Mouse (Mus musculus) lung, adult 18-20 months (tissue): Measurements from ENCODE around the gene Spag7.

Source experiments
- DNase-seq, 2 experiments: peaks; one replicate each; pipeline ENCODE4 v3.0.0; 2022; ENCODE audit warnings: mixed read lengths in 2 of 2

Gene Spag7

DNA sequence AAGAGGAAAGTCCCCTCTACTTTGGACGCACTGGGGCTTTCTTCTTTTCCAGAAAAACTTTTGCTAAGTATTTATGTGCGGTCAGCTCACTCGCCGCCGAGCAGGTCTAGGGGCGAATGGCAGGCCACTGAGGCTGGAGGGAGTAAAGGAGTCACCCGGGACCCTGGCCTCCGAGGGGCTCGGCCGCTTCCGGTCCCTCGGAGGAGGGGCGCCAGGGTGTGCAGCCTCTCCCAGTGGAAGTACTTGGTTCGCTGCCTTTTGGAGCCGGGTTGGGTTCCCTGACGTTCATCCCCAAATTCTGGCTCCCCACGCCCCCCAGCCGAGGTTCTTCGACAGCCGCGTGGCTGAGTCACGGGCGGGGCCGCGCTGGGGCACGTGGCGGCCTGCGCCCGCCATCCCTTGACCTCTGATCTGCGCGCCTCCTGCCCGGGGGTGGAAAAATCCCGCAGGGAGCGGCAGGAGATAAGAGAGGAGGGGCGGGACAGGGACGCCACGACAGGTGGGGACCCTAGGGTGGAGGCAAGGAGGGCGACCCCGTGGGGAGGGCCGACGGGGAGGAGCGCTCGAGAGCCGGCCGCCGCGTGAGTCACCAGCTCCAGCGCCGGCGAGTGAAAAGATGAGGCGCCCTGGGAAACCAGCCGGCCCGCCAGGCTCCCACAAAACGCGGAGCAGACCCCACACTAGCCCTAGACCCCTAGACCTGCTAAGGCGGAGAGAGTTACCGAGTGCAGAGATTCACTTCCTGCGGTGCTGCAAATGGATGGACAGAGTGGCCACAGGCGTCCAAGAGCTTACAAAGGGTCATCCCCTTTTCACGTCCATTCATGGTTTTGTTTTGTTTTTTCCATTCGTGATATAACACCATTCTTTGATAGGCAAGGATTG is 13.4 kb downstream of the Spag7 start:
- DNase-seq, result peak; percentile 64 to 70

DNA sequence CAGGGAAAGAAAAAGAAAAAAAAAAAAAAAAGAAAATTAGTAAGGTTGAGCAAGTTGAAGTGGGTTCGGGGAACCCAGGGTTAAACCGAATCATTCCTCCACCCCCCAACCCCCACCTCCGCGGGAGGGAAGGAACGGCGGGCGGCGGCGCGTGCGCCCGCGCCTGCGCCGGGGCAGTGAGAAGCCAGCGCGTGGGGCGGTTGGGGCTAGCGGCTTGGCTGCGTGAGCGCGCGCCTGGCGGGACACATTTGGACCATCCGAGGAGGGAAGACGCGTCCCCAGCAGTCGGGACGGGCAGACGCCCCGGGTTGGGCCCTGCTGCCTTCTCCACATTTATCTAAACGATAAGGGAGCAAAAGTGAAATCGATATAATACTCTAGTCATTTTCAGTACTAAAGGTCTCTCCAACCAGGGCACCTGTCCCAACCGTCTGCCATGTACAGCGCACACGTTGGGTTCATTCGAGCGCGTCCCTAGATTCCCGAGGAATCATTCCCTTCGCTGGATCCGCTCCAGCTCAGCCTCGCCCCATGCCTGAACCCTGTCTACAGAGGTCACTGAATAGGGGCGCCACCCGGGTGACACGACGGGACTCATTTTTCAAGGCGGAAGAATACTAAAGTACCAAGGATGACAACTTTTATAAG is 14.2 kb downstream of the Spag7 start:
- peak; percentile 82 to 85 for DNase-seq

DNA sequence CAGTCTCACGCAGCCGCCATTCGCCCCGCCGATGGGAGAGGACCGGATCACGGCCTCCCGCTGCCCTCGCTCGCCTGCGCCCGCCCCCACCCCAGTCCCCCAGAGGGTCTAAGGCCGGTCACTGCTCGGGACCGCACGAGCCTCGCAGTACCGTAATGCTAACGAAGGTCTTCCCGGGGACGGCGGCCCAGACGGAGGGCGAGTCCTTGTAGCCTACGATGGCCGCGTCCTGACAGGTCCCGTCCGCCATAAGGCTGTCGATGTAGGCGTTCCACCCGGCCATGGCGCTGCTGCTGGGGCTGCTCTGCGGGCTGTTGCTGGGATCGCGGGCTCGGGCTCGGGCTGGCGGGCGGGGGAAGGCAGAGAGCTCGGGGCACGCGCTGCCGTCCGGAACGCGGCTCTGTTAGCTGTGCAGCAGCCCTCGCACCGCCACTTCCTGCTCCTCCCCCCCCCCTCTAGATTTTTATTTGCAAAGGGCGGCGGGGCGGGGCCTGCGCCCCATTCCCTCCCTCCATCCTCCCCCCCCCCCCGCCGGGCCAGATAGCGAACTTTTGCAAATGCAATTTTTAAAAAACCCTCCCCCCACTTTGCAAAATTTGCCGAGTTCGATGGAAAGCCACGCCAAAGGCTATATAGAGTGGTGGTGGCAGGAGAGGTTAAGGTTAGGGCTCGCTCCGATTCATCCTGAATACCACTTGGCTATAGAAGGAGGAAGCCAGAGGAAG is 14.9 kb downstream of the Spag7 start, which contains the start of gene Pfn1:
Gene Pfn1, minus strand, starts transcription at position 447 of the 725 bp plus-strand sequence.
- DNase-seq, result peak; percentile 71 to 75

DNA sequence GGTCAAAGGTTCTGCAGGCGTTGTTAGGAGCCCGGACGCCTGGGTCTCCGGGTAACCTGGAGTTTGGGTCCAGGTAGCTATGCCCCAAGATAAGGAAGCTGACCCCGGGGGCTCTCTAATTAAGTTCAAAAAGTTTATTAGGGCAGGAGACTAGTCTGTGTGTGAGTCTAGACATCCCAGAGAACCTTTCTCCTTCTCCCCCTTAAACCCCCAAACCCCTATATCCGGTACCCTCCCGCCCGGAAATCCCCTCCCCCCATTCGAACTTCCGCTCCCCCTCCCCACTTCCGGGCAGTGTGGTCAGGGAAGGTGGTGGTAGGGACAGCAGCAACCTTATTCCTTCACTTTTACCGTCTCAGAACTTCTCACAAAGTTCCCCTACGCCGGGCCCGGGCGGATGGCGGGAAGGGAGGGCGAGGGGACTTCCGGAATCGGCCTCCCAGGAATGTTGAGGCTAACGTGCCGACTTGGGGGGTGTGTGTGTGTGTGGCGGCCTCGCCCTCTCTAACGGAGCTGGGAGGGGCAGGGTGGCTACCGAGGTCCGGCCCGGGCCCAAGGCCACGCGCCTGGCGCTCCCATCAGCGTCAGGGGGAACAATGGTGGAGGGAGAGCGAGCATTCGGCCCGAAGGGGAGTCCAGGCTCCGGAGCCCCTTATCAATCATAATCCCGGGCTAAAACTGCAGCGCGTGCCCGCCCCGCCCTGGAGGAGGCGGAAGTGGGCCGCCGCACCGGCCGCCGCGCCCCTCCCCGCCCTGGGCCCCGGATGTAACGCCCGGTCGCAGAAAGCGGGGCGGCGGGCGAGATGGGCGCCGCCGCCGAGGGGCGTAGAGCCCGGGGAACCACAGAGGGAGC is 15.6 kb downstream of the Spag7 start:
- DNase-seq, result peak; percentile 69 to 71

DNA sequence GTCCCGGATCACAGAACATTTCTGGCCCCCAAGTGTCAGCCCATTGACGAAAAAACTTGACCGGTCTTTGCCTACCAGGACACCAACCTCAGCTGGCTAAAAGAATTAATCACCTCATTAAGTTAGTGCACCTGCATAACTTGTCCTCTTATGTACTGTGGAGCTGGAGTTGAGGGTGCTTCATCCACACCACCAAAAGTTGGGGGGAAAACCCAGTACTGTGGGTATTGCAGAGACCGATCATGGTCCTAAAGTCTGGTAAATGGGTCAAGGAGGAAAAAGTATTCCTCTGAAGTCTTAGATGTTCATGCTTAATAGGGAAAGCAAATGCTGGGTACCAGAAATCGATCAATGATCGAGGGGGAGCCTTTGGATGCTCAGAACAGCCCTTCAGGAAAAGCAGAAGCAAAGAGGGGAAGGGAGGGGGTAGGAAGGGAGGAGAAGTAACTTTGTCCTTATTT is 16.3 kb downstream of the Spag7 start:
- no peak for DNase-seq

DNA sequence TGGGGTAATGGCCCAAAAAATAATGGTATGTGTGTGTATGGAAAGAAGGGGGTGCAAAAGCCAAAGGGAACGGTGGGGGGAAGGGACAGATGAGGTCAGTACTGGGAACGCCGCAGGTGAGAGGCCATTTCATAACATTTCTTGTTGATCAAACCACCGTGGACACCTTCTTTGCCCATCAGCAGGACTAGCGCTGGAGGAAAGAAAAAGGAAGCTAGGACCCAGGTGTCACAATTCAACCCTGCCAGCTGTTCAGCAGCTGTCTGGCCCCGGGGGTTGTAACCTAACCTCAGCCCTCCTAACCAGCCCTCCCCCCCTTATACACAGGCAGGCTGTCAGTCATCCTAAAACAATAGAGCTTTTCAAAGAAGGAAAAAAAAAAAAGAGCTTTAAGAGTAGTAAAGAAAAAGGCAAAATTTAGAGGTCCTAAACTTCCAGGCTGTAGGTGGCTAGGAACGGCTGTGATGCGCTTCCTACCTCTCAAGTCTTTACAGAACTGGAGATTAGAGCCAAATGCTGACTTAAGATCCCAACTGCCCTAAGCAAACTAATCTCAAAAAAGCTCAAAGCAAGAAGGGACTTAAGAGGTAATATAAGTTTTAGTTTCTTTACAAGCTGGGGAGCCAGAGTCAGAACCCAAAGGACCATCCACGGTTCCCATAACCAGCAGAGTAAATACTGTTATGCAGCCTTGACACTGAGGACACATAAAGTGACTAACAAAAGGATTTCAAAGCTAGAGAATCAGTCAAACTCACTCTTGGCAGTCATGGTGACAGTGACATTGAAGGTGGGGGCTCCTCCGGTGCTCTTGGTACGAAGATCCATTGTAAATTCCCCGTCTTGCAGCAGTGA is 17.0 kb downstream of the Spag7 start:
- DNase-seq, result no peak

DNA sequence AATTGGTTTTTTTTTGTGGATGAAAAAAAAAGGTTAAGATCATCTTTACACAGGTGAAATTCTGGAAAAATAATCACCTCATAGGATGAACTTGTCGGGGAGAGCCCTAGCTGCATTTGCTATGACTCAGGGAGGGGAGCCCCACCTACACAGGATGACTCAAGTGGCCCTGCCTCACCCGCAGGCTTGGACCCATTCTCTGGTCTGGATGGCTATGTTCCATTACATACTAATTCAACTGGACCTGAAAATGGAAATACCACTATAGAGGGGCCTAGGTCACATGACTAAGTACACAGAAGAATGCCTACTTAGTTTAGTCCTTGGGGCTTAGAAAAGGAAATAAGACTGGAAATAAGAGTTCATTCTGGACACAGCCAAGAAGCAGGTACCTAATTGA is 17.8 kb downstream of the Spag7 start:
- no peak for DNase-seq

DNA sequence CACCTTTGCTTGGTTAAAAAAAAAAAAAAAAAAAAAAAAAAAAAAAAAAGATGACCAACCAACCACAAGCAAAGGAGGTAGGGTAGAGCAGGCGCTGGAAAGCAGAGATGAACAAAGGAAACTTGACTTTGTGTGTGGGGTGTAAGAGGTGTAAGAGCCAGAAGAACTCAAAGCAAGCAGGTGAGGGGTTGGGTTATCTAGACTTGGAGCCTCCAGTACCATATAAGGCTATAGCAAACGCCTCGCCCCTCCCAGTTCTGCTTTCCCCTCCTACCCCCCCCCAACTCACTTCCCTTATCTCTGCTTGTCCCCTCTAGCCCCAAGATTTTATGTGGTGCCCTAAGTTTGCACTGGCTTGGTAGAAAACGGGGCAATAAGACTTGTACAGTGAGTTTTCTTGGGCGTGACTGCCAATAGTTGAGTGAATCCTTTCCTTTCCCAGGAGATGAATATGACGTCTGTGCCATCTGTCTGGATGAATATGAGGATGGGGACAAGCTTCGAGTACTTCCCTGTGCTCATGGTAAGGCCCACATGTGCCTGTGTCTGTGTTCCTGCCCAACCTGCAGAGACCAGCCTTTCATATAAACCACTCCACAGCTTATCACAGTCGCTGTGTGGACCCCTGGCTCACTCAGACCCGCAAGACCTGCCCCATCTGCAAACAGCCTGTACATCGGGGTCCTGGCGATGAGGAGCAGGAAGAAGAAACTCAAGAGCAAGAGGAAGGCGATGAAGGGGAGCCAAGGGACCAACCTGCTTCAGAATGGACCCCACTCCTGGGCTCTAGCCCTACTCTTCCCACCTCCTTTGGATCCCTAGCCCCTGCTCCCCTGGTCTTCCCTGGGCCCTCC is 18.7 kb downstream of the Spag7 start:
- DNase-seq, result no peak

DNA sequence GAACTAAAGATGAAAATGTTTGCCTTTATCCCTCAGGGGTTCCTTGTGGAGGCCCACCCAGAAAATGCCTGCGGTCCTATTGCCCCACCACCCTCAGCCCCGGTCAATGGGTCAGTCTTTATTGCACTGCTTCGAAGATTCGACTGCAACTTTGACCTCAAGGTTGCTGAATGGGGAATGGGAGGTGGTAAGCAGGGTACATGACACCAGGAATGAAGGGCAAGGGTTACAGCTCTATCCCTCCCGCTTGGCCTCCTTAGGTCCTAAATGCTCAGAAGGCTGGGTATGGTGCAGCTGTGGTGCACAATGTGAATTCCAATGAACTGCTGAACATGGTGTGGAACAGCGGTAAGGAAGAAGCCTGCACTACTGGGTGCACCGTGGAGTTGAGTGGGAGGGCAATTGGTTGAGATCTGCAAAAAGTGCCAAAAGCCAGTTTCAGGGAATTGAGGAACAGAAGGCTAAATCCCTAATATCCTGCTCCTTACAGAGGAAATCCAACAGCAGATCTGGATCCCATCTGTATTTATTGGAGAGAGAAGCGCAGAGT is 20.0 kb downstream of the Spag7 start:
- DNase-seq, result no peak

DNA sequence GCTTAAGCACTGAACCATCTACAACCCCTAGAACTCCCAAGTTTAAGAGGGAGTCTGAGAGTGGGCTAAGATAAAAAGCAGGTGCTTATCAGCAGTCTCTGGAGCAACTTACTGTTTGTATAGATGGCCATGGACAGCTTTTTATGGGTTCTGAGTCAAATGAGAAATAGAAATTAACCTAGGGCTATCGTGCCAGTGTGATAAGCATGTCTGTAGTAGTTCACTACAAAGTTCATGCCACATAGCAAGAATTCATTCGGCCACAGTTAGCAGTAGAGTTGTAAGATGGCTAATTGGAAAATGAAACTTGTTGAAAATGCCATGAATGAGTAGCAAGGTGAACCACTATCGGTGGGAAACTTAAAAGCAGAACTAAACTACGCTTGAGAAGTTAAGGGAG is 20.7 kb downstream of the Spag7 start:
- no peak for DNase-seq

DNA sequence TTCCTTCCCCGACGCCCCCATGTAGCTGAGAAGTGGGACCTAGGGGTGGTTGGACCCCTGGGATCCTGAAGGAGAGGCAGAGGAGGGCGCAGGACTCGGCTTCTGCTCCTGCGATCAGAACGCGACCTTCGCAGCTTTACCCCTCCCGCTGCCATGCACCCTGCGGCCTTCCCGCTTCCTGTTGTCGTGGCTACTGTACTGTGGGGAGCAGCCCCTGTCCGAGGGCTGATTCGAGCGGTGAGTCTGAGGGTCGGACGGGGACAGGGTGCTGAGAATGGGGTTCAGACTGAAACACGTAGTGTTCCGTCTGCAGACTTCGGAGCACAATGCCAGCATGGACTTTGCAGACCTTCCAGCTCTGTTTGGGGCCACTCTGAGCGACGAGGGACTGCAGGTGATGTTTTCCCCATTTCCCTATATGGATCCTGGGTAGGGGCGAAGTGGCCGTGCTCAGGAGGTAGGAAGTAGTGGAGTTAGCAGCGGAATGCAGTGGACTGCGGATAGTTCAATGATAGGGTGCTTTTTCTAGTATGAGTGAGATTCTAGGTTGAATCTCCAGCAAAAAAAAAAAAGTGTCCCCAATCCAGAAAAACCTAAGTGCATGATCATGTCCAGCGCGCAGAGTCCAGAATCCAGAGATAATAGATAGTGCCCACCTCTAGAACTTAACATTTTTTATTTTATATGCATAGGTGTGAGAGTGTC is 21.3 kb downstream of the Spag7 start:
- DNase-seq, result peak in 1 of 2 experiments; percentile 28

DNA sequence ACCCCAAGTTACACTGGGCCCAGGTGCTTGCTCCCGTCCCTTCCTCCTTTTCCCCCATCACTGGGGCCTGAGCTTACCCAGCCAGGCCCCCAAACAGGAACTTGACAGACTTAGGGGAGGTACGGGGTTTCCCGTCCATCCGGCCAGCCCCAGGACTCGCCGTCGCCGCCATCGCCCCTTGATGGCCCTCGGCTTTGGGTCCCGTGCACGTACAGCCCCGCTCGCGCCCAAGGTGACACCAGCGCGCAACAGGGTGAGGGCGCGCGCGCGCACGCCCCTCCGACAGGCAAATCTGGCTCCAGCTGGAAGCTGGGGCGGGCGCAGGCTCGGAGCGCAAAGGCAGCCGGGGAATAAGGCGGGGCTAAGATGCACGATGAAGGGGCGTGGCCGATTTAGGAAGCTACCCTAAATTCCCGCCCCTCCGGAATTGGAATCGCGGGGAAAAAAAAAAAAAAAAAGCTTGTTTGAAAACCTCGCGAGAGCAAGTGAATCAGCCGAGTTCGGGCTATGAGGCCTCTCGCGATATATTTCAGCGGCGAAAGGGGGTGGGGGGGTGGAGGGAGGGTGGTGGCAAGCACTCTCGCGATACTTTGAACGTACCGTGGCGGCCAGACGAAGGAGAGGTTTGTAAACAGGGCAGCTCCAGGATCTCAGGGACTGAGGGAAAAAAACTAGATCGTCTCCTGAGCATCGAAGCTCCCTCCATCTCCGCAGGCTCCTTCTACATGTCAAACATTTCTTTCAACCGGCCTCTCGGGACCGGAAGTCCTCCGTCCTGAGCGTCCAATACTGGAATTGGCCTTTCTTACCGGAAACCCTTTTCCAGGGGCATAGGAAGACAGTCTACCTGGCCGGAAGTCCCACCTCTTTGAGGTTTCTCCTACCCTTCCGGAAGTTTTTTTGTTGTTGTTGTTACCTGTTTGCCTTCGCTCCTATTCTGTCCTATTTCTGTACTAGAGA is 22.2 kb downstream of the Spag7 start, which contains the start of the genes Rnf167 and Slc25a11:
Gene Rnf167, plus strand, starts transcription at position 545 of the 960 bp plus-strand sequence.
Gene Slc25a11, minus strand, starts transcription at position 789 of the 960 bp plus-strand sequence.
- peak; percentile 97 to 98 for DNase-seq

DNA sequence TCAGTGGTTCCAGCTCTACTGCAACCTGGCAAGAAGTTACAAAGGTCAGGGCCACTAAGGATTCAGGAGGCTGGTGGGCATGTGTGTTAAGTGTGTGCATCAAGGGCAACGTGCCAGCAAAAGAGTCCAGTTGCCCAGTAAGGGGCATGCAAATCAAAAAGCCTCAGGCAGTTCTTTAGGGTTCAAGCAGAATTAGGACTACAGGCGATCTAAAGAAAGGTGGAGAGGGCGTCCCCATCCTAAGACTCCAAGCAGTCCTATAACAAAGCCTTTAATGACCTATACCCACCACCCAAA is 23.0 kb downstream of the Spag7 start:
- DNase-seq, result no peak

DNA sequence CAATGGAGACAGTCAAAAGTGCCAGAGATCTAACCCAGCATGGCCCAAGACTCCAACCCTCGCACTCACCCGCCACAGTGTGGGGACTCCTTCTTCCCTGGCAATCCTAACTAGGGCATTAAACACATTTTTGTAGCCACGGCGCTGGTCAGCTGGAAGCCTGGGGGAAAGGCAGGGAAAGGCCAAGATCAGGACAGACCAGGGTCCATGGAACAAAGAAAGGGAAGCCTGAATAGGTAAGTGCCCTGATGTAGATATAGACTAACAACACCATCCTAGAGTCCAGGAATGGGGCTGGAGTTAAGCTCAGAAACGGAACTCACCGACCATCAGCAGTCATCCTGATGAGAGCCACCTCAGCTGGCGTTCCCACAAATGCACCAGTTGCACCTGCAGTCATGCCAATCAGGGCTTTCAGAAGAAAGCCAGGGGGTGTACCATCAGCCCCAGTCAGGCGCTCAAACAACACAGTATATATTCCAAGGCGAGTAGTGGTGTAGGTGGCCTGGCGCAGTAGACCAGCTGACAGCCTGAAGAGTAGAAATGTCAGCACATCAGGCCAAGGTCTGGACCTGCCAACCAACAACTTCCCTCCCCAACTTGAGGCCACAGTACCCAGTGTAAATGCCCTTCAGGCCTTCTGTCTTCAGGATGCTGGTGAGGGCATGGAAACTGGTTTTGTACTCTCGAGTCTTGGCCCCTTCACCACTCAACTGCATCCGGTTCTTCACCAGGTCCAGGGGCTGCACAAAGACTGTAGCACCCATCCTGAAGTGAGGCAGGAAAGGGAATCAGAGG is 23.6 kb downstream of the Spag7 start:
- DNase-seq, result no peak

DNA sequence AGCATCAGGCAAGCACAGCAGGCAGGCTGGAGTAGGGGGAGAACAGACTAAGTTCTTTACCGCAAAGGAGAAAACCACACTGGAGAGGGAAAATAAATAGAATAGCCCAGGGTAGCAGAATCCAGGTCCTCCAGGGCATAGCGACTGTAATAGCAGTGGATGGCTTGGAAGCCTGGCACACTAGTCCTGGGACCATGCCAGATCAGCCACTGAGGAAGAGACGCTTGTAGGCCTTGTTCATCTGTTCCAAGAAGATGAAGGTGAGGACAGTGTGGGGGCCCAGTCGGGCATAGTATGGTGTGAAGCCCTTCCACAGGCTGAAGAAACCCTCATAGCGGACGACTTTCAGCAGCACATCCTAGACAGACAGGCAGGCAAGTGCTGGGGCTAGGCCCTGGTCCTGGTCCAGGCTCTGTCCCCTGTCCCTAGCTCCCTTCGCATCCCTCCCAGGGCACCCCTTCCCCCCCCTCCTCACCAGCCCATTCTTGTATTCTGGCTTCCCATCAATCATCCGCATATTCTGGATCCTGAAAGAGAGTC is 24.6 kb downstream of the Spag7 start:
- DNase-seq, result no peak

DNA sequence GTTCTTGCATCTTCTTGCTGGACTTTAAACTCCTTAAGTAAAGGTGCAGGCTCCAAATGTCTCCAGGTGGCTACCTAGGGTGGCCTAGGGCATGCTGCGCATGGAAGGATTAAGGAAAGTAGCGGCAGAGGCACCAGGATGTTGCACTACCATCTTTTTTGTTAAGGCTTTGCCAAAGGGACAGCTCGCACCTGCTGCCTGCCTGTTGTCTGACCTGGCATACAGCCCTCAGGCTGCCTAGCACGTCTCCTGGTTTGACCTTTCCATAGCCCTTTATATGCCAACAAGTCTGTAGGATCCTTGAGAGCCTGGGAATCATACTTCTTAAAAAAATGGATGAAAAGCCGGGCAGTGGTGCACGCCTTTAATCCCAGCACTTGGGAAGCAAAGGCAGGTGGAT is 26.2 kb downstream of the Spag7 start:
- DNase-seq, result no peak

DNA sequence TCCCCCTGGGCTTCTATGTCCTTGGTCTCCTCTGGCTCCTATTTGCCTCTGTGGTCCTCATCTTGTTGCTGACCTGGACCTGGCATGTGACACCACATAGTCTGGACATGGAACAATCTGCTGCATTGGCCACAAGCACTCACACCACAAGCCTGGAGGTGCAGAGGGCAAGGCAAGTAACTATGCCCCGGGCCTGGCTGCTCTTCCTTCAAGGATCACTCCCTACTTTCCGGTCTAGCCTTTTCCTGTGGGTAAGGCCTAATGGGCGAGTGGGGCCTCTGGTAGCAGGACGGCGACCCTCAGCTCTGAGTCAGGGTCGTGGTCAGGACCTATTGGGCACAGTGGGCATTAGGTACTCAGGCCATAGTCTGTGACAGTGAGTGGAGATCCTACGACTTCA is 28.0 kb downstream of the Spag7 start:
- no peak for DNase-seq
